Mouse (Mus musculus) liver, adult 2 months (tissue): ENCODE data around the gene Htr6. TPM values are rescaled to one million over a fixed set of nuclear protein-coding genes. Genes with fewer than 3 reads are reported as not detected.

Experiments used
- DNase-seq: peaks from one replicate; pipeline ENCODE4 v3.0.0-alpha.2; 2011; ENCODE audit warnings: low read depth, low spot score; ENCODE audit errors: extremely low read depth
- H3K27ac ChIP-seq: fragments of 200-500 bp; replicated peaks from 2 replicates; pipeline ENCODE4 v1.5.1; 2012; ENCODE audit warnings: low read depth, mild to moderate bottlenecking, control low read depth, inconsistent platforms, low read length; ENCODE audit not compliant: insufficient read depth
- H3K27me3 ChIP-seq: fragments of 200-500 bp; 2 replicates; pipeline ENCODE4 v1.6.1; 2012; ENCODE audit warnings: mild to moderate bottlenecking, moderate library complexity, low read length, inconsistent platforms; ENCODE audit not compliant: control insufficient read depth, insufficient read depth
- H3K36me3 ChIP-seq: fragments of 200-500 bp; 2 replicates; pipeline ENCODE4 v1.6.1; 2012; ENCODE audit warnings: low read length, inconsistent platforms; ENCODE audit not compliant: control insufficient read depth, insufficient read depth
- H3K4me1 ChIP-seq: fragments of 200-500 bp; 2 replicates; pipeline ENCODE4 v1.6.1; 2011; ENCODE audit warnings: low read length; ENCODE audit not compliant: control insufficient read depth, insufficient read depth
- H3K4me3 ChIP-seq: fragments of 200-500 bp; 2 replicates; pipeline ENCODE4 v1.5.1; 2011; ENCODE audit warnings: low read depth, mild to moderate bottlenecking, control low read depth, low read length, moderate library complexity; ENCODE audit not compliant: insufficient read depth
- H3K79me2 ChIP-seq: fragments of 200-500 bp; 2 replicates; pipeline ENCODE4 v1.6.1; 2012; ENCODE audit warnings: inconsistent platforms, mild to moderate bottlenecking, low read length, moderate library complexity; ENCODE audit not compliant: control insufficient read depth, insufficient read depth
- H3K9ac ChIP-seq: fragments of 200-500 bp; 2 replicates; pipeline ENCODE4 v1.6.1; 2012; ENCODE audit warnings: low read depth, mild to moderate bottlenecking, control low read depth, inconsistent platforms, low read length
- CTCF ChIP-seq: fragments of 200-500 bp; IDR thresholded peaks from 2 replicates; pipeline ENCODE4 v1.5.1; 2011; ENCODE audit warnings: low read depth, low read length, control low read depth
- POLR2A ChIP-seq: fragments of 200-500 bp; IDR thresholded peaks from 2 replicates; pipeline ENCODE4 v1.6.1; 2011; ENCODE audit warnings: low read length, control low read depth; ENCODE audit not compliant: insufficient read depth; ENCODE audit errors: extremely low read depth
- WGBS: fragments of 180-500 bp; shearing (Covaris S2); methylation state at CpG from one replicate; pipeline ENCODE4 v1.1.7; 2018; 5-methylcytosine and 5-hydroxymethylcytosine counted together
- polyA plus RNA-seq: library from polyadenylated mRNA; depleted of rRNA; stranded (reverse); fragments of >200 nt; gene quantifications from 2 replicates; pipeline ENCODE4 v1.2.3, GENCODE M21; 2012
- total RNA-seq: library from RNA; depleted of rRNA; stranded (reverse); fragments of >200 nt; gene quantifications from 2 replicates; pipeline ENCODE4 v1.2.3, GENCODE M21; 2014

The Htr6 gene
- total and polyA plus RNA-seq, 2 experiments: not detected

DNA sequence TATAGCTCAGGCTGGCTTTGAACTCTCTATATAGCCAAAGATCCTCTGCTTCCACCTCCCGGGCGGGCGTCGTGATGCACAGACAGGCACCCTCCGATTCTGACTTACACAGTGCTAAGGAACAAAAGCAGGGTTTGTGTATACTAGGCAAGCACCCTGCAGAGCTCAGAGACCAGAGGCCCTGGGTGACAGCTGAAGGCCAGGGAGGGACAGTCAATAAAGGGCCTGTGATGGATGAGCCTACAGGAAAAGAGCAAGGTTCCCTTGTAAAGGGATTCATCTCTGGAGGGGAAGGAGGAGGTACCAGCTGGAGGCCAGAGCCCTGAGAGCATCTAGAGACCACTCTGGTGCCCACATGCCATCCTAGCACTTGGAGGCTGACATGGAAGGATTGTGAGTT, 22.0 kb downstream of the Htr6 start:
- Histone ChIP-seq H3K4me3 (no peak overlapping the region), H3K27ac (no peak overlapping the region), H3K27me3 (no peaks in the 10 kb centered on the region), H3K36me3 (peaks cover 3% of the 10 kb centered on the region; the same call in 1 of the 2 replicates), H3K9ac (no peak overlapping the region), H3K4me1 (no peaks in the 10 kb centered on the region), H3K79me2 (no peaks in the 10 kb centered on the region)
- no peak for DNase-seq
- TF ChIP-seq CTCF: no peak
- TF ChIP-seq POLR2A: no peak
- 80% methylated on average over 5 of the region's 5 CpGs for WGBS

GRCm38 (mm10) chr4:139052796-139053195, 22.6 kb downstream of the Htr6 start:
- Histone ChIP-seq H3K79me2 (no peaks in the 10 kb centered on the region), H3K9ac (no peak overlapping the region), H3K4me3 (no peak overlapping the region), H3K27ac (no peak overlapping the region), H3K4me1 (no peaks in the 10 kb centered on the region), H3K27me3 (no peaks in the 10 kb centered on the region), H3K36me3 (peaks cover 3% of the 10 kb centered on the region; the same call in 1 of the 2 replicates)
- DNase-seq: no peak
- WGBS: 95% methylated on average over 7 of the region's 7 CpGs
- TF ChIP-seq POLR2A (no peak), CTCF (no peak)

DNA sequence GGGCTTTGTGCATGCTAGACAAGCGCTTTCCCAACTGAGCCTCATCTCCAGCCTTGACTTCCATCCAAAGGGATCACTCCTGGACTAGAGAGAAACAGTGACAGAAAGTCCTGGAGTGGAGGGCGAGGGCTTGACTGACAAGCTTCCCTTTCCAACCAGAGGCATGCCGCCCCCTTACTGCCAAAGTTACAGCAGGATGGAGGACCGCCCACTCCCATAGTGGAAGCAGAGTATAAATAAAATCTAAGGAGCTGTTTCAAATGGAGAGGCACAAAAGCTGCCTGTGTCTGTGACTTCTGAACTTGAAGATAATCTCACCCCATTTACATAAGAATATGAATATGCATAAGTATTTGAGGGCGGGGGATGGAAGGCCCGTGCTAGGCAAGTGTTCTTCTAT, 26.9 kb downstream of the Htr6 start:
- Histone ChIP-seq H3K4me3 (no peak overlapping the region), H3K9ac (no peak overlapping the region), H3K36me3 (no peaks in the 10 kb centered on the region), H3K79me2 (no peaks in the 10 kb centered on the region), H3K27ac (no peak overlapping the region), H3K4me1 (no peaks in the 10 kb centered on the region), H3K27me3 (no peaks in the 10 kb centered on the region)
- DNase-seq: no peak
- 94% methylated on average over 6 of the region's 6 CpGs for WGBS
- TF ChIP-seq POLR2A: no peak
- no peak for TF ChIP-seq CTCF

DNA sequence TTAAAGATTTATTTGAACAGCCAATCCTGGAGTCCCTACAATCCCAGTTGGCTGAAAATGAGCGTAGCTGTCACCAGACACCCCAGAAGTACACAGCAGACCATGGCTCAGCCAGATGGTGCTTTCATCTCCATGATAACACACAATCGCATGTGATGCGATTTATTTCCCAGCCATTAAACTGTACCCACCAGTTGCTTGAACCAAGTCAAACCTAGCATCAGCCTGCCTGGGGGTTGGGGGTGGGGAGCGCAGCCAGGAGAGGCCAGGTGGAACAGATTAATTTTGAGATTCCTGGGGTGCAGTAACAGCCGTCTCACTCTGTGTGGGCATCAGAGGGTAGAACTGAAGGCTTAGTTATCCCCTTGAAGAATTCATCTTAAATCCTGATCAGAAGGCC, 29.0 kb downstream of the Htr6 start:
- TF ChIP-seq CTCF (no peak), POLR2A (no peak)
- WGBS: 95% methylated on average over 5 of the region's 5 CpGs

DNA sequence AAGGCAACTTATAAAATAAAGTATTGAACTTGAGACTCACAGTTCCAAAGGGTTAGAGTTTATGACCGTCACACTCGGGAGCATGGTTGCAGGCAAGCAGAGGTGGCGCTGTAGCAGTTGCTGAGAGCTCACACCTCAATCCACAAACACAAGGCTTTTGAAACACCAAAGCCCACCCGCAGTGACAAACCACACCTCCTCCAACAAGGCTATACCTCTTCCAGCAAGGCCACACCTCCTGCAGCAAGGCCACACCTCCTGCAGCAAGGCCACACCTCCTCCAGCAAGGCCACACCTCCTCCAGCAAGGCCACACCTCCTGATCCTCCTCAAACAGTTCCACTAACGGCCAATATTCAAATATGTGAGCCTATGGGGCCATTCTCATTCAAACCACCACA, 30.8 kb downstream of the Htr6 start:
- no peaks in the 10 kb centered on the region for H3K4me1 ChIP-seq
- WGBS: 91% methylated on average over 5 of the region's 5 CpGs
- DNase-seq: no peak
- no peaks in the 10 kb centered on the region for H3K36me3 ChIP-seq
- H3K79me2 ChIP-seq: no peaks in the 10 kb centered on the region
- TF ChIP-seq CTCF (no peak), POLR2A (no peak)
- no peaks in the 10 kb centered on the region for H3K27me3 ChIP-seq
- H3K27ac ChIP-seq: no peak overlapping the region
- no peak overlapping the region for H3K4me3 ChIP-seq
- H3K9ac ChIP-seq: no peak overlapping the region

More for the DNA sequence above, 29.0 kb downstream of the Htr6 start:
- no peaks in the 10 kb centered on the region for H3K36me3 ChIP-seq
- H3K4me3 ChIP-seq: no peak overlapping the region
- no peak for DNase-seq
- H3K9ac ChIP-seq: no peak overlapping the region
- no peak overlapping the region for H3K27ac ChIP-seq
- no peaks in the 10 kb centered on the region for H3K4me1 ChIP-seq
- no peaks in the 10 kb centered on the region for H3K27me3 ChIP-seq
- H3K79me2 ChIP-seq: no peaks in the 10 kb centered on the region

DNA sequence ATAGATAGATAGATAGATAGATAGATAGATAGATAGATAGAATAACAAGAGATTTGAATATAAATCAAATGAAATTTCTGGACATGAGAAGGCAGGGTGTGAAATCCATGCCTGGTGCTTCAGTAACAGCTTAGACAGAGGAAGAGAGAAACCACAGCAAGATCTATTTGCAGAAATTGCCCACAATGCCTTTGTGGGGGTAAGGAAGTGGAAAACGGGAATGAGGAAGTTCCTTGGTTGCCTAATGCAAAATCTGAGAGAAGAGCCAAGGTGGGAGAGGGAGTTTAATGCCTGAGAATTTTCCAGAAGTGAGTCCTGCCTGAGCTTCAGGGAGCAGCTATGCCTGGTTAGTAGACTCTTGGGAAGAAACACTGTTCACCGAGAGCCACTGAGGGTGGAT, 31.8 kb downstream of the Htr6 start:
- 87% methylated on average over 2 of the region's 2 CpGs for WGBS
- no peaks in the 10 kb centered on the region for H3K79me2 ChIP-seq
- no peaks in the 10 kb centered on the region for H3K27me3 ChIP-seq
- DNase-seq: peak; percentile 11
- no peak for TF ChIP-seq POLR2A
- no peak for TF ChIP-seq CTCF
- H3K9ac ChIP-seq: no peak overlapping the region
- no peaks in the 10 kb centered on the region for H3K36me3 ChIP-seq
- H3K4me3 ChIP-seq: no peak overlapping the region
- no peaks in the 10 kb centered on the region for H3K4me1 ChIP-seq
- H3K27ac ChIP-seq: no peak overlapping the region
